Mouse (Mus musculus) spleen, postnatal 36 days (tissue): ENCODE measurements at regions not wholly inside any gene's neighbourhood (a gene's known extent, or its start where the extent isn't known, plus 50 kb on each side); places are given as distances from the start of the nearest gene placed in this dataset.

Experiments used
- DNase-seq, 2 experiments: peaks; one replicate each; pipeline ENCODE4 v3.0.0; 2022; ENCODE audit warnings: low spot score in 2 of 2, mixed read lengths in 1 of 2

DNA sequence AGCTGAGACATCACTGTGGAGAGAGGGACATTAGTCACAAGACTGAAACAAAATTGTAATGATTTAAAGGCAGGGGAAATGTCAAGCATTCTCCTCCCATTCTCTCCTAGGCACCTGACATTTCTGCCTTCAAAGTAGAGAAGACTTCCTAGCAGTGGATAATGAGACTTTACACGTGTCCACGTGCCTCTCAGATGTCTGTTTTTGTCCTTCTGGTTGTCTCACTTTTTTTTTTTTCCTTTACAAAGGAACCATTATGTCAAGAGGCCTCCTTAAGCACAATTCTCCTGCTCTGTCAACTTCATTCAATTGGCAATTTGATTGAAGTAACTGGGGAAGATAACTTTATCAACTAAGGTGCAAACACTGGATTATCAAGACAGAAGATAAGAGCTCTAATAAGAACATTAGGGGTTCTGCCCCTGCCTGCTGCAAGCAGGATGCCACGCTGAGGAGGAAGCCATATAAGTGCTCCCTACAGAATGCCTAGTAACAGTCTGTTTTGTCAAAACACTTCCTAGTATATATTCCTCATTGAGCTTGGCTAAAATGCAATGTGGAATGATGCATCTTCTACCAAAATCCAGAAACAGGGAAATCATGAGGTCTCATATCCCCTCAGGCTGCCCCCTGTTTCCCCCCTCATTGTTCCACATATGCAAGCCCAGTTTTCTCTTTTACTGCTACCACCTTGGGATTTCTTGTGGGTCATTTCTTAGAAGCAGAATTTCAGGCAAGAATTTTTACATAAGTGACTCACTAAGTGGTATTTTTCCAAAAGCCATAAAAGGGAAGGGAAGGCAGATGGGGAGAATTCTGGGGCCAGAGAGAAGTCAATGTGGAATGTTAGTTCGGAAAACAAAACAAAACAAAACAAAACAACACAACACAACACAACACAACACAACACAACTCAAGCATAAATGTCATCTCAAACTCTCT lies 967.0 kb upstream of the Lrrc6 start:
- DNase-seq = no peak

DNA sequence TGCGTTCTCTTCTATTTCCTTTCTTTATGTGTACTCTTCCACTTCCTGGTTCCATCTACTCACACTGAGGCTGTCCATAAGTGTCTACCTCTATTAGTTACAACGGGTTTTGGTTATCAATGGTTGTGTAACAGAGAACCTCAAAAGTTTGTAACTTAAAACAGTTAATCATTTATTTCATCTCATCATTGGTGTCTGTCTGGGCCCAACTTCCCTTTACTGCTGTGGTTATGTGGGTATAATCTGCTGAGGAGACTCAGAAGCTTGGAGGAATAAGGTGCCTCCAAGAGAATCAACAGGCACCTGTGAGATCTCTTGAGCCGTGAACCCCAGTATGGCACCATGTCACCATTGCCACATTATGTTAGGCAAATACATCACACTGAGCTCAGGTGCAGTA lies 962.2 kb upstream of the Lrrc6 start:
- no peak for DNase-seq

DNA sequence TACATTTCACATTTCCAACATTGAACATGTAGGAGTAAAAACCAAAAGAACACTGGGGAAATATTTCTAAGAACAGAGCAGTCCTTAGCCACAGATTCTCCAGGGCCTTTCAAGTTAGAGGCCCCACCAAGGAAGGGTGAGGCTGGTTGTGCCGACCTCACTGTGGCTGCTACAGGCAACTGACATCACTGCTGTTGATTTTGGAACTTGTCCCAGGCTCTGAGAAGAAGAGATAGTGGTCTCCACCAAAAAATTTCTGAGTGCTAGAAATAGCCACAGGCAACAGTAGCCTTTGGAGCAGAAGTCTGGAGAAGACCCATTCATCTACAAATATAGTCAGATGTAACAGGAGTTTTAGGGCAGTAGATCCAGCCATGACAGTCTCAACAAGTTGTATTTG lies 959.7 kb upstream of the Lrrc6 start:
- DNase-seq = peak in 1 of 2 experiments; percentile 11

DNA sequence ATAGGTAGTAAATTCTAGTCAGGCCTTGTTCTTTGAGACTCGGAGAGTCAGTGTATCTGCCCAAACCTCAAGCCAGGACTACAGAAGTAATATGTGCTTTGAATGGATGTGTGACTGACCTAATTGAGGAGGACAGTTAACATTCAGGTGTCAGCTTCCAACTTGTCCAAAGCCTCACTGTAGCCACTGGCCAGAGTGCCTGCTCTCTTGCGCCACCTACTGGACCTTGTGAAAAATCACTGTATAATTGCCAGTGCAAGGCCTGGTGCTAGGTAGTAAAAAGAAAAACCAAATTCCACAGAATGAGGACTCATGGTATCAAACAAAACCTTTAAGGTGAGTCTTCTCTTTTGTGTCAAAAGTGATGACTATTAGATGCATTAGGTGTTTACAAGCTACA lies 933.6 kb upstream of the Lrrc6 start:
- peak; percentile 24 to 58 for DNase-seq

DNA sequence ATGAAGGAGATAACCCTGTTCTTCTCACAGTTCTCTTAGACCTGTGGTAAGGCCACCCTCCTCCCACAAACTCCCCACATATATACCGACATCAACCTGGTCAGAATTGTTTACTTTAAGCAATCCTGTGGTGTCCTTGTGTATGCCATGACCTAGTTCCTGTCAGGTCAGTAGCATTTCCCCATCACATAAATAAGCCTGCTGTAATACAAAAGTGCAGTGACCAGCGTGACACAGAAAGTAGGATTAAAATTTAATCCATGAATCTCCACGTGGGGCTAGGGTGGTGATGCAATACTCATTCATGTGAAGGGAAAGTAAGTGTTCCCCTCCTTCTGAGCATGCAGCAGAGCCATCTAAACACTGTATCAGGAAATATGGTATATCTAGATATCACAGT lies 923.2 kb upstream of the Lrrc6 start:
- DNase-seq = no peak

DNA sequence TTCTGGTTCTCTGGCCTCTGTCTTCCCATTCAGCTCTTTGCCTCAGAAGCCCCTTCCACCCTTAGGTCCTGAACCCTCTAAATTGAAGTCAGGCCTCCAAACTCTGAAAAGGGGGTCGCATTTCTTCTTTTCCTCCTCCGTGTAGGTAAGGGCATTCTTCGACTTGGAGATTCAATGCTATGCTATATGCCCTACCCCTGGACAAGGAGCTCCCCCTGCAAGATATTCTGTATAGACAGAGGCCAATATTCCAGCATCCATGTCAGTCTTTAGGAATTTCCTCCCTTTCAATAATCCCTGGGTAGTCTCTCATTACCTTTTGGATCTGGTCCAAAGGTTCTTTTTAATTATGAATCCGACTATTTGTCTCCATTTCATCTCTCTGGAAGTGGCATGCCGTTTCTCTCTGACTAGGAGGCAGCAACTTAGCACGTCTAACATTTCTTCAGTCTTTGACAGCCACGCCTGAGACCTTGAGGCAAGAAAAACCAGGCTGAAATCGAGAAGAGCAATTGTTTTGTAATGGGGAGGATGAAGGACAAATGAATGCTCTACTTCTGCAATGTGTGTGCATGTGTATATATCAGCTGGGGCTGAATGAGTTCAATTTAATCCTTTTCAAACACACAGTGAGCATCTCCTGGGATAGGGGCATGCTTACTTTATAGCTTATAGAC lies 921.7 kb upstream of the Lrrc6 start:
- DNase-seq = no peak

DNA sequence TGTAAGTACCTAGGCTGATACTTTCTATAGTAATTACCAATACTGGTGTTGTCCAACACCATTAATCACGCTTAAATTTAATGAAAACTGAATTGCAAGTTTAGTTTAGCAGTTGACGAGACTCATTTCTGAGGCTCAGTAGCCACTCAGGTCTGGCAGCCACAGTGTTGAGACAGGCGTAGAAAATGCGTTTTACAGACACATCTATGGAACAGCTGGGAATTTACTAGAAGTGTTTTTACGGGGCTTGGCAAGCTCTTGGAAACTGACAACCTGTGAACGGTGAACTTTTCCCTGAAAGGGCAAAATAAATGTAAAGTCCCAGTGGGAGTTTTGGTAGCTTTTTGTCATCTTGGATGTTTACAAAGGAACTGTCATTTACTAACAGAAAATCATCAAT lies 920.1 kb upstream of the Lrrc6 start:
- DNase-seq = no peak

DNA sequence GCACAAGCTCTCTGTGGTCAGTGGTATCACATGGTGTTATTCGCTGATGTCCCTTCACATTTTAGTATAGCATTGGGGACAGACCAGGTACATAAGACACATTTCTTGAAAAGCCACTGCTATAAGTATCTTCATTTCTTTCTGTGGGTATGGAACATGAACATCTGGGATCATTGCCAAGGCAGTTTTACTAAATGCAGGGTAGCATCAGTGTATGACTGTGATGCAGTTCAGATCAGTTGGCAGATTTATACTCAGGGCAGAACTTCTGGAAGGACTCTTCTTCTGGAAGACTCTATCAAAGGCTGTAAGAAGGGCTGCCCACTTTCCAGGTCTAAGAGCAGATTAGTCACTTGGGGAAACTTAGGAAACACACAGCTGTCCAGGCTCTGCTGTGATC lies 919.0 kb upstream of the Lrrc6 start:
- DNase-seq = no peak

DNA sequence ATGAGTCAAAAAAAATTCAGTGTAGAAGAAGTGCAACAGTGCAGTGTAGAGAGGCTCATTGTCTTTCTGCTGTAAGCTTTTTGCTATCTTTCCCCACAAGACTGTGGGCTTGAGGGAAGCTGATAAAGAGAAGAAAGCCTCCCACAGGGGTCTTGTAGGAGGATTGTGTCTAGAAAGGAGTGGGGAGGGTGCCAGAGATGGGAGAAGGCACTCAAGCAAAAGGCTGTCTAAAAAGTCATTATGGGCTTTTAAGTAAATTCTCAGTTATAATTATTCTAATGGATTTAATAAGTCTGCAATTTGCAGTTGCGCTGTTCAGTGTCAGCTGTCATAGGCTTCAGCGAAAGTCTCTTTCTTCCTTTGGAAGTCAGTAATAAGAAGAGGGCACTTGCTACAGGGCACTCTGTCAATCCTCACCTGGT lies 917.0 kb upstream of the Lrrc6 start:
- no peak for DNase-seq

DNA sequence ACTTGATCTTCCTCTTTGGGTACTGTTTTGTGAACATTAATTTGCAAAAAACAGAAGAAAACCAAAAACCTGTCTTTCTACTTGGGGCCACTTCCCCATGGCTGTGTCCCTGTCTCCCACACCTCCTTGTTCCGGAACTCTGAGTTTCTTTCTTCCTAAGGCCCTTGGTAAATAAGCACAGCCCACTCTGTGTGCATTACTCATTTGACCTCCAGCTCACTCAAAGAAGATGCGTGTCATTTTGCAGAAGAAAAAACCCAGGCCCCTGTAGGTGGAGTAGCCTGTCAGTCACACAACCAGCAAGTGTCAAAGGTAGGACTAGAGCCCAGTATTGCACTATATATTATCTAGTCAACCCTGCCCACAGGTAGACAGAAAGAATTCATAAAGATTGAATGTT lies 915.1 kb upstream of the Lrrc6 start:
- DNase-seq = no peak

DNA sequence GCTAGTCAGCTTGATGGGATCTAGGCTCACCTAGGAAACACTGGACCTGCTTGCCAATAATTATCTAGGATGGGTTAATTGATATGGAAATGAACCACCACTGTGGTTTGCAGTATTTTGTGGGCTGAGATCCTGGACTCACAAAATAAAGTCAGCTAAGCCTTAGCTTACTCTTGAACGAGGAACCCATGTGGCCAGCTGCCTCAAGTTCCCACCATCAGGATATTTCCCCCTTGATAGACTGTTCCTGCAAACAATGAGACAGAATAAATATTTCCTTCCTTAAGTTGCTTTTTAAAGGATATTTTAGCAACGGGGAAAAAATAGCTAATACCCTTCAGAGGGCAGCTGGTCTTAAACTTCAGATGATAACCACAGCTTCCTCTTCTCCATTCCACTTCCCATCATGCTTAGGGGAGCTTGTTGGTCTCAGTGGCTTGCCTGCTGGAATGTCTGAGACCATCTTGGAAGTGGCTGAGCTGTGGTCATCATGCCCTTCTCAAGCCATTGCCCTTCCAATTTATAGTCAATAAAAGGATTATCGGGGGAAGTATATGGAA lies 913.7 kb upstream of the Lrrc6 start:
- peak in 1 of 2 experiments; percentile 7 for DNase-seq

DNA sequence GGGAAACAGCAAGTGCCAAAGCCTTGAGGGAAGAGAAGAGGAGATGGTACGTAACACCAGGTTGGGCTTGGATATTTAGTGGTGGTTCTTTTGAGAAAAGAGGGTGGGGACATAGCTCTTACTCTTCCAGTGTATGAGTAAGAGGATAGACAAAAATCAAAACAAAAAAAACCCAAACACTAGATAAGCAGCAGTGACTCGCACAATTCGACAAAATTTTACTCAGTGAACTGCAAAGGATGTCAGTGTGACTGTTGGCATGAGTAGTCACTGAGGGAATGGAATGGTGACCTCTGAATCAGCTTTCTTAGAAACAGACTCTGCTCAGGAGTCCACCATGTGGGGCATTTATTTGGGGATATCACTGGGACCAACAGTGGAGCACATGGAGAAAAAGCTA lies 912.9 kb upstream of the Lrrc6 start:
- DNase-seq = no peak

DNA sequence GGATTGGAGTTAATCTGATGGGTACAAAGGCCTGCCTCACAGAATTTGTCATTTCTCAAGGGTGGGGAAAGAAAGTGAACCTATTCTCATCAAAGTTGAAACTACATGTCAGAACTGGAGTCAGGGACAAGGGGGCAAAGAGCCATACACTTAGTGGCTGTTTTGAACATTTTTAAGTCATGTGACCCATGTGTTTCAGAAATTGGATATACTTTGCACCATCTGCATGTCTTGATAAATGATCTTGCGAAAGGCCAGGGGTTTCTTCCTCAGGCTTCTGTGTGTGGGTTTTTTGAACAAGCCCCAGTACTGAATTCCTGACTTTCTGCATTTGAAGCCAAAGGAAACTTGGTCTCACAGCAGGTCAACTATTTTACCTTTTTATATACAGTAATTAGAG lies 911.7 kb upstream of the Lrrc6 start:
- no peak for DNase-seq

DNA sequence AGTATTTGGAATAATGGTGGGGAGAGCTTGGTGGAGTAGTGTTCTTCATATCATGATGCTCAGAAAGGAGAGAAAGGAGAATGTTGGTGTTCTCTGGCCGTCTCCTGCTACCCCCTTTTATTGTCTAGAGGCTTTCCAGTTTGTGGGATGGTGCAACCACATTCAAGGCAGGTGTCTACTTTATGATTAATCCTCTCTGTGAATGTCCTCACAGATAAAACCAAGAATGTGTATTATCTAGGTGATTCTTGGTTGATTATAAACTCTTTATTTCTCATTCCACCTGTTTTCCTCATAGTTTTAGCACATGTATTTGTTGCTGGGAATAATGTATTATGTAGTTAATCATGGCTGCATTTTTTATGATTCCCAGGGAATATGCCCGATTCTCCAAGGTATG lies 910.9 kb upstream of the Lrrc6 start:
- DNase-seq = no peak

DNA sequence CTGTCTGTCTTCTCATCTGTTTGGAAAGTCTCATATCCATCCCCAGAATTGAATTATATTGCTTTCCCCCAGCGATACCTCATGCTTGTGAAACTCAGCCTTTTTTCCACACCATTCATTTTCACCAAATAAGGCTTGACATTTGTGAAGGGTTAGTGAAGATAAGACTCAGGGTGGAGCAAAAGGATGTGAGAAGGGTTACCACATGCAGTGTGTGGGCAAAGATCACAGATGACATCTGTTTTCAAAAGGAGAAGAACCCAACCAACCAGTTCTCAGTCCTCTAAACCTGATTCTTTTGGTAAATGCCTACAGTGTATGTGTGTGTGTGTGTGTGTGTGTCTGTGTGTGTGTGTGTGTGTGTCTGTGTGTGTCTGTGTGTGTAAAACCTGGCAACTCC lies 909.3 kb upstream of the Lrrc6 start:
- DNase-seq = peak; percentile 40 to 48

DNA sequence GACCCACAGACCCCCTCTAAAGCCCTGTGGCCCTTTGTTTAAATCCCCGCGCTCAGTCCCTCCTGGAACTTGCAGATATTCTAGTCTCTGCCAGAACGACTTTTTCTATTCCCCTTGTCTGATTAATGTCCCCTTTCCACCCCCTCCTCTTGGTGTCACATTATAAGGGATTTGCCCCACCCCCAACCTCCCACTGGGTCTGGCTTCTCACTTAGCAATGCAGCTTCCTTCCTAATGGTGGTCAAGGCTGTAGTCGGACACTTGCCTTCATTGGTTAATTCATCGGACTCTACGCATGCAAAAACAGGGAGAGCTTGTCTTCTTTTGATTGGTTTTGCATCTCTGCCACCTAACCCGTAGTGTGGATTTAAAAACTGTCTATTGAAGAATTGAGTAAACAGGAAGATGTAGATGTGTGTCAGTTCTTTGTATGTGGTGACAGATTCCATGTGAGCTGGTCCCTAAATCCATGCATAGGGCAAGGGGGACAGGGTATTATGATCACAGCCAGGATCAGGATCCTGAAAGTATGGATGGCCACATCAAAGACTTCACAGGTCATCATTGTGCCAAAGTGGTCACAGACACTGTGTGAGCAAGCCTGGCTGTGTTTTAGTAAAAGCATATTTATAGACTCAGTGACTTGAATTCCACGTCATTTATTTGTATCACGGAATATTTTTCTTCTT lies 908.3 kb upstream of the Lrrc6 start:
- no peak for DNase-seq

DNA sequence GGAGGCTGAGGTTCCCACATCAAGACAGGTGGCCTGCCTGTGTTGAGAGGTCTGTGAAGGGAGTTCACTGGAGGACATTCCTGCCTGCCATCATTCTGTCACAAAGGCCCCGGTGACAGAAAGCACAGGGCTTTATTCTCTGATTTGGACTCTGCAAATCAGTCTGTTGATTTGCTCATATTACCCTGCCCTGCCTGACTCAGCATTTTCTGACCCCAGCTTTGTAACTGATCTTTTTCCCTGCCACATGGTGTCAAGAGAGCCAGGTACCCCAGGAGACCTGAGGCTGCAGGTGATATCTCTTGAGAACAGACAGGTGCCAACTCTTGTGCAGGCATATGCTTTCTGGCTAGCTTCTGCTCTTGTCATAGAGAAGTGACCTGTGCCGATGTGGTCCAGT lies 906.5 kb upstream of the Lrrc6 start:
- no peak for DNase-seq

DNA sequence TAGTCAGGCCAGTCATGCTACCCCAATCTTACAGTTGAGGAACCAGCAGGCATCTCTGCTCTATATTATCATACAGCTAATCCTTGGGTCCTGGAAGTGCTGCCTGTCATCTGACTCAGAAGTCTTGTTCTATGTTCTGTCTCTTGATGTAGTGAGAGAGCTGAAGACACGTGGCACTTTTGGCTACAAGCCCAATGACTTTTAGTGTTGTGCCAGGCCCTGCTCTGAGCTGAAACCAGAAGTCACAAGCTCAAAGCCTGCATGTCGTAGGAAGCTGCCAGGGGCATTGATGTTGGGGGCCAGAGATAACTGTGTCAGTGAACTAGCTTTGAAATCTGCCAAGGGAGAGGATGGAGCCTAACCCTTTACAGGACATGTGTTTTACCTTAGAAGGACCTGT lies 904.8 kb upstream of the Lrrc6 start:
- DNase-seq = peak; percentile 3 to 16

DNA sequence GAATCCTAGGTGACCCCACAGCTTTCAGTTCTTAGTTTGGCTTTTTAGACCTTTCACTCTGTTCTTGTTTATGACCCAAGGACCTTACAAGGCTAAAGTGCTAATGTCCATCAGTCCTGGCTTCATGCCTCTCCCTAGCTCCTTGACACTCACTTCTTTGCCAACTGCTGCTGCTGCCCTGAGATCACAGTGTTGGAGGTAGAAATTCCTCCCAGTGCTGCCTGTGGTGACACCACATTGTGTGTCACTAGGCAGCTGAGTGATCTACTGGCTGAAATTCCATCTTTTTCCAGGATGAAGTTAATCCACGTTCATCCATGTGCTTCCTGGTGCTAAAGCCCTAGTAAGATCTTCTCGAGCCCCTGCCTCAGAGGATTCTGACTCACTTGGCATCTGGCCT lies 904.3 kb upstream of the Lrrc6 start:
- DNase-seq = no peak

DNA sequence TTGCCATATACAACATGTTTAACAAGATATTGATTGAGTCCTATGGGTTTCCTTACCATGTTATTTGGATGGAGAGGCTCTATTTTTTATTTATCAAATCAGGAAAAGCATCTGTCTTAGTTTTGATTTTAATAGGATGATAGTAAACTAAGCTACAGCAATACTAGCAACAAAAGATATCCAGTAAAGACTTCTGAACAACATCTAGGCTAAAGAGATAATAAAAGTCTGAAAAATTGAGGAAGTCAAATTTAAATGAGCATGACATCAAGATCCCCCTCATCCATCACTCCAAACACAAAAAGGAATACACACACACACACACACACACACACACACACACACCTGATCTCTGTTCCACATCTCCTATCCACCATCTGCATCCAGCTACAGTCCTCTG lies 901.6 kb upstream of the Lrrc6 start:
- DNase-seq = no peak

DNA sequence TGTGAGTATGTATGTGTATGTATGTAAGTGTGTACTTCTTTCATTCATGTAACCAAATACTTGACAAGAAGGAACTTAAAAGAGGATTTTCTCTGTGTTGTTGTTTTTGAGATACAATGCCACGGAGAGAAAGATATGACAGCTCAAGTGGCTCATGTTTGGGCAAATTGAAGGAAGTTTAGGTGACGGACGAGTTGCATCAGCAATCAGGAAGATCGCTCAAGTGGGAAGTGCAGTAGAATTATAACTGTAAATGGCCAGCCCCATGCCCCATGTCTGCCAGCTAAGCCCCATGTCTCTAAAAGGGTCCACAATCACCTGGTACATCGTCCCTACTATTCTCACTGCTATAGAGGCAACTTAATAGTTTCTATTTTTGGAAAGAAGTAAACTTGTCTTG lies 896.6 kb upstream of the Lrrc6 start:
- no peak for DNase-seq

DNA sequence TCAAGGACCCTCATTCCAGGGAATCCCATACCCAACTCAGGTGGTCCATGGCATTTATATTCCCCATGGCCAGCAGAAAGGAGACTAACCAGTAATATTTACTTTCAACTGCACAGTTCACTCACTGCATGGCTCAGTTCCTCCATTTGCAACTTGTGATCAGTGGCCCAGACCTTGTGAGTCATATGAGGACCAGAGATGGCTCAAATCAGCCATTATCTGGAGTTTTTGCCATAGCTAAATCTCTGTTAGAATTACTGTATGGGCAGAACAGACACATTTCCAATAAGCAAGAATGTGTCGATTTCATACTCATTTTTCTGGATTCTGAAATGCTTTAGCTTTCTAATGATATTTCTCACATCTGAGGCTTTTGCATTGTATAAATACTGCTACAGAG lies 894.4 kb upstream of the Lrrc6 start:
- no peak for DNase-seq
